Mouse (Mus musculus) ES-E14 (cell line): Measurements from ENCODE around the gene Cotl1. TPM values are rescaled to one million over a fixed set of nuclear protein-coding genes. Genes with fewer than 3 reads are reported as not detected.
A peak's percentile ranks its signal among the peaks of the same experiment; 100 is the strongest.

ENCODE experiments used
- DNase-seq: peaks from one replicate; pipeline ENCODE4 v3.0.0-alpha.2; 2013; ENCODE audit warnings: low read depth, low spot score
- H3K27ac ChIP-seq: 2 replicates; pipeline ENCODE4 v1.5.1; 2012; ENCODE audit warnings: low read depth, mild to moderate bottlenecking, low read length, moderate library complexity, mixed read lengths; ENCODE audit not compliant: poor library complexity, insufficient read depth, severe bottlenecking
- H3K36me3 ChIP-seq: 2 replicates; pipeline ENCODE4 v1.6.1; 2012; ENCODE audit warnings: mild to moderate bottlenecking, low read length, moderate library complexity, mixed read lengths; ENCODE audit not compliant: control insufficient read depth, poor library complexity, insufficient read depth, severe bottlenecking
- H3K4me1 ChIP-seq, 2 experiments: fragments of 150-350 bp in 1 of 2; sonication (generic) in 1 of 2; 2 replicates each; pipeline ENCODE4 v1.6.1; 2012; ENCODE audit warnings: low read length in 2 of 2, mild to moderate bottlenecking in 1 of 2, mixed read lengths in 1 of 2; ENCODE audit not compliant: control insufficient read depth in 2 of 2, insufficient read depth in 2 of 2, poor library complexity in 1 of 2
- H3K4me3 ChIP-seq, 2 experiments: fragments of 150-350 bp in 1 of 2; sonication (generic) in 1 of 2; 2 replicates each; pipeline ENCODE4 v1.5.1; 2012; ENCODE audit warnings: low read length in 2 of 2, low read depth in 1 of 2, mild to moderate bottlenecking in 1 of 2, mixed read lengths in 1 of 2; ENCODE audit not compliant: insufficient read depth in 1 of 2, poor library complexity in 1 of 2, severe bottlenecking in 1 of 2
- H3K9ac ChIP-seq: 2 replicates; pipeline ENCODE4 v1.6.1; 2012; ENCODE audit warnings: low read depth, mild to moderate bottlenecking, low read length, mixed read lengths; ENCODE audit not compliant: poor library complexity, insufficient read depth, severe bottlenecking
- H3K9me3 ChIP-seq: fragments of 150-350 bp; sonication (generic); 2 replicates; pipeline ENCODE4 v1.6.1; 2012; ENCODE audit warnings: low read depth, mild to moderate bottlenecking, low read length; ENCODE audit not compliant: control insufficient read depth, insufficient read depth
- CHD2 ChIP-seq: IDR thresholded peaks from 2 replicates; pipeline ENCODE4 v1.6.1; 2014; ENCODE audit warnings: mild to moderate bottlenecking, low read depth, low read length, inconsistent platforms
- HCFC1 ChIP-seq: IDR thresholded peaks from 2 replicates; pipeline ENCODE4 v1.6.1; 2012; ENCODE audit warnings: low read length, inconsistent platforms, borderline replicate concordance; ENCODE audit not compliant: insufficient read depth
- MAFK ChIP-seq: IDR thresholded peaks from 2 replicates; pipeline ENCODE4 v1.6.1; 2014; ENCODE audit warnings: mild to moderate bottlenecking, low read depth, low read length, inconsistent platforms; ENCODE audit not compliant: insufficient read depth
- ZC3H11A ChIP-seq: IDR thresholded peaks from 2 replicates; pipeline ENCODE4 v1.6.1; 2012; ENCODE audit warnings: low read depth, mild to moderate bottlenecking, inconsistent platforms, low read length, borderline replicate concordance
- ZNF384 ChIP-seq: IDR thresholded peaks from 2 replicates; pipeline ENCODE4 v1.6.1; 2012; ENCODE audit warnings: low read depth, low read length, inconsistent platforms
- in situ Hi-C, 2 experiments: fragments of 600-800 bp; cut with MboI; formaldehyde crosslinking; loops; one replicate each; pipeline ENCODE4 v1.15.1; 2025; ENCODE audit warnings: low sequenced_read_pairs in 2 of 2, inconsistent platforms in 1 of 2; ENCODE audit not compliant: unreplicated experiment in 2 of 2
- total RNA-seq: library from RNA; depleted of rRNA; stranded (reverse); fragments of 300-350 nt; gene quantifications from 2 replicates; pipeline ENCODE4 v1.2.3, GENCODE M21; 2012

The Cotl1 gene
- total RNA-seq, 1 experiment: 73.3 TPM

- Histone ChIP-seq H3K27ac (no peak overlapping the region), H3K9ac (peak overlapping the region; percentile 45; the same call in 1 of the 2 replicates), H3K4me1 (peaks cover 17 to 24% of the 10 kb centered on the region in 2 experiments), H3K36me3 (no peaks in the 10 kb centered on the region), H3K9me3 (no peaks in the 10 kb centered on the region), H3K4me3 (peak overlapping the region in 1 of 2 experiments; percentile 2; a peak in 1 of 4 replicates)
- in situ Hi-C loops: no loop called here
- TF ChIP-seq ZNF384 (no peak), ZC3H11A (no peak), MAFK (no peak), CHD2 (no peak), HCFC1 (no peak)
- DNase-seq: no peak
These were observed 2.7 kb downstream of the Cotl1 start for GRCm38 (mm10) chr8:119837553-119838071.

GRCm38 (mm10) chr8:119836831-119837230, 3.5 kb downstream of the Cotl1 start:
- TF ChIP-seq CHD2 (no peak), ZNF384 (no peak), MAFK (no peak), ZC3H11A (no peak), HCFC1 (no peak)
- Histone ChIP-seq H3K36me3 (no peaks in the 10 kb centered on the region), H3K9ac (no peak overlapping the region), H3K4me1 (peaks cover 22 to 32% of the 10 kb centered on the region in 2 experiments), H3K4me3 (no peak overlapping the region), H3K9me3 (no peaks in the 10 kb centered on the region), H3K27ac (no peak overlapping the region)
- in situ Hi-C loops: no loop called here
- DNase-seq: no peak

GRCm38 (mm10) chr8:119835270-119835669, 5.1 kb downstream of the Cotl1 start:
- Histone ChIP-seq H3K4me1 (peaks cover 31 to 47% of the 10 kb centered on the region in 2 experiments), H3K27ac (no peak overlapping the region), H3K9me3 (no peaks in the 10 kb centered on the region), H3K36me3 (no peaks in the 10 kb centered on the region), H3K9ac (no peak overlapping the region), H3K4me3 (no peak overlapping the region)
- TF ChIP-seq ZNF384 (no peak), ZC3H11A (no peak), HCFC1 (no peak), CHD2 (no peak), MAFK (no peak)
- DNase-seq: no peak
- in situ Hi-C loops: no loop called here

- DNase-seq: no peak
- no peak overlapping the region for H3K27ac ChIP-seq
- in situ Hi-C loops: no loop called here
- H3K4me3 ChIP-seq: no peak overlapping the region
- peaks cover 34 to 48% of the 10 kb centered on the region in 2 experiments for H3K4me1 ChIP-seq
- TF ChIP-seq MAFK (no peak), ZC3H11A (no peak), ZNF384 (no peak), CHD2 (no peak), HCFC1 (no peak)
- H3K9ac ChIP-seq: no peak overlapping the region
- no peaks in the 10 kb centered on the region for H3K9me3 ChIP-seq
- H3K36me3 ChIP-seq: no peaks in the 10 kb centered on the region
These were observed 5.7 kb downstream of the Cotl1 start for GRCm38 (mm10) chr8:119834676-119835075.

GRCm38 (mm10) chr8:119832931-119833330, 7.4 kb downstream of the Cotl1 start:
- H3K36me3 ChIP-seq: no peaks in the 10 kb centered on the region
- no peak overlapping the region for H3K4me3 ChIP-seq
- no peak overlapping the region; the same call in 1 of the 2 replicates for H3K27ac ChIP-seq
- no peak for DNase-seq
- H3K9me3 ChIP-seq: no peaks in the 10 kb centered on the region
- TF ChIP-seq CHD2 (no peak), HCFC1 (no peak), ZC3H11A (no peak), ZNF384 (no peak), MAFK (no peak)
- in situ Hi-C loops: no loop called here
- no peak overlapping the region; the same call in 1 of the 2 replicates for H3K9ac ChIP-seq
- peaks cover 25 to 45% of the 10 kb centered on the region in 2 experiments for H3K4me1 ChIP-seq
